Mouse (Mus musculus): ENCODE measurements around the gene Olfr653. TPM values are rescaled to one million over a fixed set of nuclear protein-coding genes. Genes with fewer than 3 reads are reported as not detected.

The Olfr653 gene
- polyA plus RNA-seq, 1 experiment from 2014 or later: not detected

Other genes starting within 250 kb of the Olfr653 start
- gene Trim34b, start 247.8 kb upstream of the Olfr653 start, polyA plus RNA-seq (2016; fragmentation: Nextera tagmentation; extraction: Ambion mirVana): 0.22 TPM in 1 of 2 replicates, not detected in the other
- 2.0 and 2.3 TPM in 2 replicates for gene Trim12c, start 224.0 kb upstream of the Olfr653 start, polyA plus RNA-seq (2016; fragmentation: Nextera tagmentation; extraction: Ambion mirVana)
- gene Trim30b, start 207.4 kb upstream of the Olfr653 start, polyA plus RNA-seq (2016; fragmentation: Nextera tagmentation; extraction: Ambion mirVana): not detected in 2 replicates
- gene Trim30c, start 176.5 kb upstream of the Olfr653 start, polyA plus RNA-seq (2016; fragmentation: Nextera tagmentation; extraction: Ambion mirVana): 0.18 TPM in 1 of 2 replicates, not detected in the other
- gene Trim30a, start 112.1 kb upstream of the Olfr653 start, polyA plus RNA-seq (2016; fragmentation: Nextera tagmentation; extraction: Ambion mirVana): 0.72 and 1.3 TPM in 2 replicates
- gene Trim30d, start 69.5 kb upstream of the Olfr653 start, polyA plus RNA-seq (2016; fragmentation: Nextera tagmentation; extraction: Ambion mirVana): 0.15 and 0.27 TPM in 2 replicates
- gene Olfr651, start 27.2 kb upstream of the Olfr653 start, polyA plus RNA-seq (2016; fragmentation: Nextera tagmentation; extraction: Ambion mirVana): not detected in 2 replicates
- not detected in 2 replicates for gene Olfr652, start 16.4 kb upstream of the Olfr653 start, polyA plus RNA-seq (2016; fragmentation: Nextera tagmentation; extraction: Ambion mirVana)
- not detected in 2 replicates for gene Olfr654, start 9.7 kb downstream of the Olfr653 start, polyA plus RNA-seq (2016; fragmentation: Nextera tagmentation; extraction: Ambion mirVana)
- not detected in 2 replicates for gene Olfr655, start 24.5 kb downstream of the Olfr653 start, polyA plus RNA-seq (2016; fragmentation: Nextera tagmentation; extraction: Ambion mirVana)
- gene Olfr656, start 36.6 kb downstream of the Olfr653 start, polyA plus RNA-seq (2016; fragmentation: Nextera tagmentation; extraction: Ambion mirVana): not detected in 2 replicates
- gene Olfr657, start 47.5 kb downstream of the Olfr653 start, polyA plus RNA-seq (2016; fragmentation: Nextera tagmentation; extraction: Ambion mirVana): not detected in 2 replicates
- gene Olfr658, start 70.0 kb downstream of the Olfr653 start, polyA plus RNA-seq (2016; fragmentation: Nextera tagmentation; extraction: Ambion mirVana): not detected in 2 replicates
- gene Olfr659, start 89.4 kb downstream of the Olfr653 start, polyA plus RNA-seq (2016; fragmentation: Nextera tagmentation; extraction: Ambion mirVana): not detected in 2 replicates
- gene Olfr661, start 109.2 kb downstream of the Olfr653 start, polyA plus RNA-seq (2016; fragmentation: Nextera tagmentation; extraction: Ambion mirVana): not detected in 2 replicates
- not detected in 2 replicates for gene Usp17le, start 200.2 kb downstream of the Olfr653 start, polyA plus RNA-seq (2016; fragmentation: Nextera tagmentation; extraction: Ambion mirVana)

Measured in embryonic facial prominence, embryonic 12.5 days (tissue).